Mouse (Mus musculus) liver, embryonic 13.5 days (tissue): ENCODE results near the gene Smarcc1. TPM values are rescaled to one million over a fixed set of nuclear protein-coding genes. Genes with fewer than 3 reads are reported as not detected.

ENCODE experiments used
- ATAC-seq: fragments of 200-750 bp; cut with Nextera tagmentation; 2 replicates; pipeline ENCODE4 v1.8.0; 2017; ENCODE audit warnings: low read depth, mild to moderate bottlenecking, moderate number of reproducible peaks, moderate library complexity
- DNase-seq: peaks from one replicate; pipeline ENCODE4 v3.0.0; 2022
- H3K27ac ChIP-seq: fragments of 300-500 bp; sonication (generic); 2 replicates; pipeline ENCODE4 v1.5.1; 2015; ENCODE audit warnings: moderate library complexity, mild to moderate bottlenecking, inconsistent platforms
- H3K27me3 ChIP-seq: fragments of 300-500 bp; sonication (generic); 2 replicates; pipeline ENCODE4 v1.6.1; 2015; ENCODE audit warnings: mild to moderate bottlenecking, inconsistent platforms
- H3K36me3 ChIP-seq: fragments of 300-500 bp; sonication (generic); 2 replicates; pipeline ENCODE4 v1.6.1; 2015; ENCODE audit warnings: mild to moderate bottlenecking, inconsistent platforms
- H3K4me1 ChIP-seq: fragments of 300-500 bp; sonication (generic); replicated peaks from 2 replicates; pipeline ENCODE4 v1.6.1; 2015; ENCODE audit warnings: inconsistent platforms
- H3K4me2 ChIP-seq: fragments of 300-500 bp; sonication (generic); 2 replicates; pipeline ENCODE4 v1.6.1; 2015; ENCODE audit warnings: inconsistent platforms, mild to moderate bottlenecking, moderate library complexity
- H3K4me3 ChIP-seq: fragments of 300-500 bp; sonication (generic); replicated peaks from 2 replicates; pipeline ENCODE4 v1.5.1; 2015; ENCODE audit warnings: mild to moderate bottlenecking, inconsistent platforms
- H3K9ac ChIP-seq: fragments of 300-500 bp; sonication (generic); 2 replicates; pipeline ENCODE4 v1.6.1; 2015; ENCODE audit warnings: mild to moderate bottlenecking, inconsistent platforms
- H3K9me3 ChIP-seq: fragments of 300-500 bp; sonication (generic); replicated peaks from 2 replicates; pipeline ENCODE4 v1.6.1; 2016; ENCODE audit warnings: inconsistent platforms
- WGBS: fragments of 180-500 bp; shearing (Covaris S2); methylation state at CpG from one replicate; pipeline ENCODE4 v1.1.7; 2015; ENCODE audit not compliant: insufficient replicate concordance; 5-methylcytosine and 5-hydroxymethylcytosine counted together
- polyA plus RNA-seq: library from polyadenylated mRNA; unstranded; fragments of >200 nt; fragmentation: Nextera tagmentation; extraction: Ambion mirVana; gene quantifications from 2 replicates; pipeline ENCODE4 v1.2.1, GENCODE M21; 2015

The Smarcc1 gene
- polyA plus RNA-seq, 1 experiment from 2014 or later = 43.4 TPM

- Histone ChIP-seq H3K27me3 (no peaks in the 10 kb centered on the region), H3K4me2 (no peak overlapping the region), H3K27ac (no peak overlapping the region), H3K36me3 (peaks cover 74% of the 10 kb centered on the region), H3K4me1 (no peaks in the 10 kb centered on the region), H3K9me3 (no peaks in the 10 kb centered on the region), H3K4me3 (no peak overlapping the region), H3K9ac (no peak overlapping the region)
- 80% methylated on average over 15 of the region's 15 CpGs for WGBS
- ATAC-seq = no peak
- no peak for DNase-seq
Measured at GRCm38 (mm10) chr9:110205526-110206404, 88.3 kb downstream of the Smarcc1 start.

- no peak for ATAC-seq
- WGBS = 87% methylated on average over 2 of the region's 2 CpGs
- Histone ChIP-seq H3K4me1 (no peaks in the 10 kb centered on the region), H3K36me3 (peaks cover 75% of the 10 kb centered on the region), H3K27me3 (no peaks in the 10 kb centered on the region), H3K4me3 (no peak overlapping the region), H3K9me3 (no peaks in the 10 kb centered on the region), H3K4me2 (no peak overlapping the region), H3K9ac (no peak overlapping the region), H3K27ac (no peak overlapping the region)
- no peak for DNase-seq
Measured at GRCm38 (mm10) chr9:110206437-110206836, 88.9 kb downstream of the Smarcc1 start.

GRCm38 (mm10) chr9:110208265-110208664 lies 90.8 kb downstream of the Smarcc1 start:
- WGBS = 66% methylated on average over 7 of the region's 7 CpGs
- DNase-seq (no peak), ATAC-seq (no peak)
- H3K9ac ChIP-seq = no peak overlapping the region
- H3K4me2 ChIP-seq = no peak overlapping the region
- no peak overlapping the region for H3K27ac ChIP-seq
- no peaks in the 10 kb centered on the region for H3K4me1 ChIP-seq
- no peaks in the 10 kb centered on the region for H3K27me3 ChIP-seq
- H3K4me3 ChIP-seq = no peak overlapping the region
- H3K9me3 ChIP-seq = no peaks in the 10 kb centered on the region
- peaks cover 76% of the 10 kb centered on the region for H3K36me3 ChIP-seq

- DNase-seq (no peak), ATAC-seq (no peak)
- Histone ChIP-seq H3K36me3 (peaks cover 76% of the 10 kb centered on the region), H3K27me3 (no peaks in the 10 kb centered on the region), H3K4me2 (no peak overlapping the region), H3K27ac (no peak overlapping the region), H3K9me3 (no peaks in the 10 kb centered on the region), H3K9ac (no peak overlapping the region), H3K4me3 (no peak overlapping the region), H3K4me1 (no peaks in the 10 kb centered on the region)
- 87% methylated on average over 3 of the region's 3 CpGs for WGBS
Measured at GRCm38 (mm10) chr9:110208967-110209366, 91.5 kb downstream of the Smarcc1 start.

- H3K27ac ChIP-seq = no peak overlapping the region
- no peaks in the 10 kb centered on the region for H3K9me3 ChIP-seq
- no peak overlapping the region for H3K9ac ChIP-seq
- H3K4me2 ChIP-seq = no peak overlapping the region
- H3K36me3 ChIP-seq = peaks cover 73% of the 10 kb centered on the region
- no peaks in the 10 kb centered on the region for H3K27me3 ChIP-seq
- no peaks in the 10 kb centered on the region for H3K4me1 ChIP-seq
- DNase-seq (no peak), ATAC-seq (no peak)
- H3K4me3 ChIP-seq = no peak overlapping the region
- WGBS = 88% methylated on average over 4 of the region's 4 CpGs
Measured at GRCm38 (mm10) chr9:110224273-110224672, 106.8 kb downstream of the Smarcc1 start.

GRCm38 (mm10) chr9:110226191-110226590 lies 108.7 kb downstream of the Smarcc1 start:
- peaks cover 73% of the 10 kb centered on the region for H3K36me3 ChIP-seq
- no peaks in the 10 kb centered on the region for H3K9me3 ChIP-seq
- no peak overlapping the region for H3K27ac ChIP-seq
- H3K4me2 ChIP-seq = no peak overlapping the region
- no peaks in the 10 kb centered on the region for H3K27me3 ChIP-seq
- 82% methylated on average over 4 of the region's 4 CpGs for WGBS
- no peaks in the 10 kb centered on the region for H3K4me1 ChIP-seq
- H3K9ac ChIP-seq = no peak overlapping the region
- ATAC-seq = no peak
- no peak overlapping the region for H3K4me3 ChIP-seq
- no peak for DNase-seq

- H3K27me3 ChIP-seq = no peaks in the 10 kb centered on the region
- H3K9me3 ChIP-seq = no peaks in the 10 kb centered on the region
- H3K27ac ChIP-seq = no peak overlapping the region
- H3K4me3 ChIP-seq = no peak overlapping the region
- H3K4me1 ChIP-seq = no peaks in the 10 kb centered on the region
- H3K36me3 ChIP-seq = peaks cover 64% of the 10 kb centered on the region
- no peak overlapping the region for H3K9ac ChIP-seq
- ATAC-seq = no peak
- WGBS = 89% methylated on average over 6 of the region's 6 CpGs
- DNase-seq = no peak
- no peak overlapping the region for H3K4me2 ChIP-seq
Measured at GRCm38 (mm10) chr9:110228671-110229070, 111.2 kb downstream of the Smarcc1 start.

- Histone ChIP-seq H3K36me3 (peaks cover 65% of the 10 kb centered on the region), H3K27me3 (no peaks in the 10 kb centered on the region), H3K9ac (no peak overlapping the region), H3K4me2 (no peak overlapping the region), H3K27ac (no peak overlapping the region), H3K4me1 (no peaks in the 10 kb centered on the region), H3K4me3 (no peak overlapping the region), H3K9me3 (no peaks in the 10 kb centered on the region)
- DNase-seq (no peak), ATAC-seq (no peak)
- 79% methylated on average over 1 of the region's 1 CpGs for WGBS
Measured at GRCm38 (mm10) chr9:110229112-110229511, 111.6 kb downstream of the Smarcc1 start.

- Histone ChIP-seq H3K4me2 (no peak overlapping the region), H3K27ac (no peak overlapping the region)
Measured at GRCm38 (mm10) chr9:110229566-110230248, 112.2 kb downstream of the Smarcc1 start.

GRCm38 (mm10) chr9:110230395-110231071 lies 113.0 kb downstream of the Smarcc1 start:
- Histone ChIP-seq H3K4me2 (no peak overlapping the region), H3K27me3 (no peaks in the 10 kb centered on the region), H3K36me3 (peaks cover 72% of the 10 kb centered on the region), H3K4me3 (no peak overlapping the region), H3K27ac (no peak overlapping the region), H3K9ac (no peak overlapping the region), H3K9me3 (no peaks in the 10 kb centered on the region), H3K4me1 (peaks cover 8% of the 10 kb centered on the region)
- 82% methylated on average over 16 of the region's 16 CpGs for WGBS
- DNase-seq (no peak), ATAC-seq (no peak)

More at GRCm38 (mm10) chr9:110229566-110230248, 112.2 kb downstream of the Smarcc1 start:
- 71% methylated on average over 10 of the region's 10 CpGs for WGBS
- DNase-seq (no peak), ATAC-seq (no peak)
- Histone ChIP-seq H3K9ac (no peak overlapping the region), H3K4me3 (no peak overlapping the region), H3K4me1 (peaks cover 4% of the 10 kb centered on the region), H3K36me3 (peaks cover 67% of the 10 kb centered on the region), H3K27me3 (no peaks in the 10 kb centered on the region), H3K9me3 (no peaks in the 10 kb centered on the region)

- Histone ChIP-seq H3K9ac (no peak overlapping the region), H3K27me3 (no peaks in the 10 kb centered on the region), H3K4me2 (no peak overlapping the region), H3K9me3 (no peaks in the 10 kb centered on the region), H3K4me1 (peaks cover 8% of the 10 kb centered on the region), H3K27ac (no peak overlapping the region), H3K4me3 (no peak overlapping the region), H3K36me3 (peaks cover 67% of the 10 kb centered on the region)
- DNase-seq (no peak), ATAC-seq (peak; percentile 67)
- 38% methylated on average over 6 of the region's 6 CpGs for WGBS
Measured at GRCm38 (mm10) chr9:110234962-110235361, 117.5 kb downstream of the Smarcc1 start.
